Mouse (Mus musculus) liver, postnatal 0 days (tissue): Measurements from ENCODE around the gene Anp32a.

Source experiments
- CTCF ChIP-seq: sonication (generic); IDR thresholded peaks from 2 replicates; pipeline ENCODE4 v1.5.1; 2016; ENCODE audit warnings: antibody characterized with exemption, low read depth
- EP300 ChIP-seq: IDR thresholded peaks from 2 replicates; pipeline ENCODE4 v1.6.1; 2016; ENCODE audit warnings: antibody characterized with exemption, low read depth, mild to moderate bottlenecking

DNA sequence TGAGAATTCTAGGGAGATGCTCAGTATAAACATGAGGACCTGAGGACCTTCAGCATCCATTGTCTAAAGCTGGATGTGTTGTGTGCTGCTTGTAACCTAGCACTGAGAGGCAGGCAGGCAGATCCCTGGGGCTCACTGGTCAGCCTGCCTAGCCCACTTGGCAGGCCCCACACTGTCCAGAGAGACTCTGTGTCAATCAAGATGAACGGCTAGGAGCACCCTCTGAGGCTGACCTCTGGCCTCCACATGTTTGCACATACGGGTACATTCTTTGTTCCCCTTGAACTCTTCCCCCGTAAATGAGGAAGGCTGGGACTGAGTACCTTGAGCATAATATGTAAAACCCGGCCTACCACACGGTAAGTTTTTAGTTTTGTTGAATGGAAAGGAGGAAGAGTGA is 39.3 kb downstream of the Anp32a start:
- no peak for TF ChIP-seq CTCF
- TF ChIP-seq EP300, result no peak
